9 mouse cellular contexts compared by ENCODE assay signal in the genomic region with DNA sequence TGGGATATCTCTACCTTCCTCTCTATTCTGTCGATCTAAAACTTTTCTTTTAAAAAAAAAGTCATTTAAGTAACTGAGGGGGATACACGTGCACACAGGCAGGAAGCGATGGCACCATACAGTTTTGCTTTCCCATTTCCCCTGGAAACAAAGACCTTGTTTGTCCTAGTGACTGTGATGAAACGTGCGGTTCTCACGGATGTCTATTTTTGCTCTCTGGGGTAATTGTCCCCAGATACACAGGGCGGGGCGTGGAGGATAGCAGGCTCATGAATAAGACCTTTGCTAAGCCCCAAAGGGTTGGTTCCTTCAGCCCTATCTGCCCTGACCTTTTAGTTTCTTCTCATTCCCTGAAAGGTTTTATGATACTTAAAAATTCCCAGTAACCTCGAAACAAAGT.
DNase-seq lines count a peak whose midpoint lies in the region; ATAC-seq and TF ChIP-seq lines count a peak whose summit lies in the region.
"Had no signal": no experiment of that assay in that cellular context is flagged by ENCODE, and none has a peak within 500 bp of the region (broad histone marks: within the 10 kb centered on the region; RNA-seq: fewer than 3 reads in every experiment).

No protein-coding gene starts in this region.

- H3K36me3 ChIP-seq in heart, adult 2 months (ENCODE audit: control insufficient read depth, insufficient read depth, low read length) = peaks cover 22% of the 10 kb centered on the region
- H3K36me3 ChIP-seq in liver, embryonic 14.5 days (replicated peaks; ENCODE audit: control insufficient read depth, insufficient read depth, low read depth) = no peaks in the 10 kb centered on the region
- H3K36me3 ChIP-seq in splenic B cell, adult 2 months (ENCODE audit: control insufficient read depth, insufficient read depth, low read length, poor library complexity, severe bottlenecking) = no peaks in the 10 kb centered on the region

- peak; percentile 35; the same call in 1 of the 2 replicates for ATAC-seq in liver, embryonic 14.5 days (ENCODE audit: insufficient read depth)

- no peak overlapping the region for H3K4me3 ChIP-seq in heart, adult 2 months
- H3K4me3 ChIP-seq in liver, embryonic 14.5 days (ENCODE audit: insufficient read depth in 1 of 2, low read depth in 2 of 2, low read length in 2 of 2) = no peak overlapping the region

- WGBS in heart, adult 2 months = 13% methylated on average over 9 of the region's 9 CpGs
- WGBS in liver, embryonic 14.5 days (ENCODE audit: insufficient replicate concordance) = 50% methylated on average over 9 of the region's 9 CpGs

- no peaks in the 10 kb centered on the region for H3K27me3 ChIP-seq in heart, adult 2 months (ENCODE audit: control insufficient read depth, insufficient read depth, low read length)
- H3K27me3 ChIP-seq in liver, embryonic 14.5 days (ENCODE audit: control insufficient read depth, insufficient read depth, low read length) = no peaks in the 10 kb centered on the region
- H3K27me3 ChIP-seq in splenic B cell, adult 2 months (ENCODE audit: control insufficient read depth, insufficient read depth, low read length, poor library complexity, severe bottlenecking) = no peaks in the 10 kb centered on the region

- H3K4me2 ChIP-seq in liver, embryonic 14.5 days (ENCODE audit: low read depth) = no peak overlapping the region

- no peak overlapping the region for H3K9ac ChIP-seq in heart, adult 2 months (ENCODE audit: low read depth, low read length)
- H3K9ac ChIP-seq in liver, embryonic 14.5 days (replicated peaks) = no peak overlapping the region

- peak overlapping the region; percentile 65 for H3K27ac ChIP-seq in heart, adult 2 months
- no peak overlapping the region for H3K27ac ChIP-seq in liver, embryonic 14.5 days

- intact Hi-C loops in heart, adult 2 months (cut with DNase I) = no loop called here

- no peaks in the 10 kb centered on the region for H3K9me3 ChIP-seq in liver, embryonic 14.5 days (ENCODE audit: control insufficient read depth, low read length)

- TF ChIP-seq POLR2A in heart, adult 2 months (IDR thresholded peaks at IDR 0.05; ENCODE audit: insufficient read depth, low read depth, low read length) = no peak

- TF ChIP-seq CTCF in heart, adult 2 months (IDR thresholded peaks at IDR 0.05) = no peak
- no peak for TF ChIP-seq CTCF in liver, embryonic 14.5 days (IDR thresholded peaks at IDR 0.05; ENCODE audit: low read depth)

- H3K4me1 ChIP-seq in heart, adult 2 months (ENCODE audit: control insufficient read depth, insufficient read depth, low read length) = peaks cover 21% of the 10 kb centered on the region
- H3K4me1 ChIP-seq in liver, embryonic 14.5 days (replicated peaks; ENCODE audit: control insufficient read depth in 2 of 2, insufficient read depth in 2 of 2, low read length in 1 of 2) = peaks cover 0 to 5% of the 10 kb centered on the region in 2 experiments; a peak in 2 of 4 replicates

- no peaks in the 10 kb centered on the region for H3K79me2 ChIP-seq in heart, adult 2 months (replicated peaks; ENCODE audit: control insufficient read depth, insufficient read depth, low read length)

- DNase-seq in spleen, postnatal 36 days (ENCODE audit: low spot score in 2 of 2) = peak; percentile 34 to 43
- DNase-seq in spleen, adult 12 weeks (ENCODE audit: low spot score) = no peak
- peak in 1 of 2 experiments; percentile 72 for DNase-seq in heart, adult 2 months
- no peak for DNase-seq in liver, embryonic 14.5 days (ENCODE audit: low read depth in 3 of 3, low spot score in 3 of 3)
- peak; percentile 72 for DNase-seq in splenic B cell, adult 2 months (ENCODE audit: low read depth, low spot score)
- DNase-seq in retina, embryonic 14.5 days (ENCODE audit: low spot score) = no peak
- no peak for DNase-seq in frontal cortex, postnatal 10 days (ENCODE audit: low spot score in 2 of 2)
- DNase-seq: cerebellum, postnatal 14 days; gastrocnemius, postnatal 25 days had no signal

- peak; percentile 52; the same call in 1 of the 2 replicates for TF ChIP-seq EP300 in heart, adult 2 months (IDR thresholded peaks at IDR 0.05; ENCODE audit: insufficient read depth, low read depth, low read length)
- no peak for TF ChIP-seq EP300 in liver, embryonic 14.5 days (IDR thresholded peaks at IDR 0.05; ENCODE audit: low read depth)

Comparison
In these comparisons a context has a peak if more than half of its experiments do, and no peak if none do; other contexts are left out.
1. DNase-seq: peak in spleen, postnatal 36 days (2 of 2) and splenic B cell, adult 2 months (single experiment); none in spleen, adult 12 weeks (single experiment), liver, embryonic 14.5 days (0 of 3), retina, embryonic 14.5 days (single experiment) and frontal cortex, postnatal 10 days (0 of 2).